Mouse (Mus musculus) hindbrain, postnatal 0 days (tissue): ENCODE data around the gene Fgfr2. TPM values are rescaled to one million over a fixed set of nuclear protein-coding genes. Genes with fewer than 3 reads are reported as not detected.

Experiments used
- ATAC-seq: fragments of 200-750 bp; cut with Nextera tagmentation; 2 replicates; pipeline ENCODE4 v1.8.0; 2017; ENCODE audit warnings: mild to moderate bottlenecking, moderate TSS enrichment, moderate library complexity
- DNase-seq: peaks from one replicate; pipeline ENCODE4 v3.0.0-alpha.2; 2015; ENCODE audit warnings: low spot score
- H3K27ac ChIP-seq: fragments of 300-500 bp; sonication (generic); 2 replicates; pipeline ENCODE4 v1.5.1; 2014; ENCODE audit warnings: mild to moderate bottlenecking
- H3K27me3 ChIP-seq: fragments of 300-500 bp; sonication (generic); 2 replicates; pipeline ENCODE4 v1.6.1; 2014; ENCODE audit warnings: low read length, mixed read lengths; ENCODE audit not compliant: insufficient read depth
- H3K36me3 ChIP-seq: fragments of 300-500 bp; sonication (generic); 2 replicates; pipeline ENCODE4 v1.6.1; 2014; ENCODE audit warnings: low read length, mixed read lengths; ENCODE audit not compliant: insufficient read depth
- H3K4me1 ChIP-seq: fragments of 300-500 bp; sonication (generic); 2 replicates; pipeline ENCODE4 v1.6.1; 2014; ENCODE audit warnings: antibody characterized with exemption, low read length, mixed read lengths; ENCODE audit not compliant: insufficient read depth
- H3K4me2 ChIP-seq: fragments of 300-500 bp; sonication (generic); 2 replicates; pipeline ENCODE4 v1.6.1; 2014; ENCODE audit warnings: low read depth, mild to moderate bottlenecking, low read length, moderate library complexity, mixed read lengths
- H3K4me3 ChIP-seq: fragments of 300-500 bp; sonication (generic); 2 replicates; pipeline ENCODE4 v1.5.1; 2014; ENCODE audit warnings: low read length
- H3K9ac ChIP-seq: fragments of 300-500 bp; sonication (generic); replicated peaks from 2 replicates; pipeline ENCODE4 v1.6.1; 2014; ENCODE audit warnings: mild to moderate bottlenecking, low read length, moderate library complexity, mixed read lengths
- H3K9me3 ChIP-seq: fragments of 300-500 bp; sonication (generic); 2 replicates; pipeline ENCODE4 v1.6.1; 2016; ENCODE audit warnings: low read length, mixed read lengths
- CTCF ChIP-seq: IDR thresholded peaks from 2 replicates; pipeline ENCODE4 v1.5.1; 2016; ENCODE audit warnings: antibody characterized with exemption, control low read depth, low read depth
- WGBS: fragments of 180-500 bp; shearing (Covaris S2); extraction: QIAGEN DNeasy Blood & Tissue Kit; methylation state at CpG from one replicate; pipeline ENCODE4 v1.1.7; 2014; 5-methylcytosine and 5-hydroxymethylcytosine counted together
- polyA plus RNA-seq: library from polyadenylated mRNA; unstranded; fragments of >200 nt; fragmentation: Nextera tagmentation; extraction: Ambion mirVana; gene quantifications from 2 replicates; pipeline ENCODE4 v1.2.1, GENCODE M21; 2015
- total RNA-seq: library from RNA; depleted of rRNA; stranded (reverse); fragments of >200 nt; gene quantifications from 2 replicates; pipeline ENCODE4 v1.2.3, GENCODE M21; 2014

Fgfr2 gene
- total and polyA plus RNA-seq, 2 experiments from 2014 or later, result 17.3 to 49.0 TPM

GRCm38 (mm10) chr7:130855681-130856080 lies 2267.5 kb downstream of the Fgfr2 start:
- H3K27me3 ChIP-seq, result no peaks in the 10 kb centered on the region
- no peak overlapping the region for H3K4me2 ChIP-seq
- TF ChIP-seq CTCF, result no peak
- no peak overlapping the region for H3K9ac ChIP-seq
- H3K9me3 ChIP-seq, result no peaks in the 10 kb centered on the region
- no peak overlapping the region for H3K4me3 ChIP-seq
- no peaks in the 10 kb centered on the region for H3K36me3 ChIP-seq
- DNase-seq (no peak), ATAC-seq (no peak)
- WGBS, result 26% methylated on average over 3 of the region's 3 CpGs
- H3K4me1 ChIP-seq, result peaks cover 2% of the 10 kb centered on the region; the same call in 1 of the 2 replicates
- H3K27ac ChIP-seq, result no peak overlapping the region

- Histone ChIP-seq H3K27me3 (no peaks in the 10 kb centered on the region), H3K4me2 (no peak overlapping the region), H3K9me3 (no peaks in the 10 kb centered on the region), H3K4me3 (no peak overlapping the region), H3K4me1 (no peaks in the 10 kb centered on the region), H3K27ac (no peak overlapping the region), H3K9ac (no peak overlapping the region), H3K36me3 (no peaks in the 10 kb centered on the region)
- ATAC-seq (no peak), DNase-seq (no peak)
- WGBS, result 69% methylated on average over 4 of the region's 4 CpGs
- no peak for TF ChIP-seq CTCF
These were observed 2268.4 kb downstream of the Fgfr2 start for GRCm38 (mm10) chr7:130854684-130855292.

GRCm38 (mm10) chr7:130847164-130847718 lies 2275.9 kb downstream of the Fgfr2 start:
- Histone ChIP-seq H3K27ac (no peak overlapping the region), H3K9me3 (no peaks in the 10 kb centered on the region), H3K4me1 (no peaks in the 10 kb centered on the region), H3K27me3 (no peaks in the 10 kb centered on the region), H3K4me2 (no peak overlapping the region), H3K9ac (no peak overlapping the region), H3K36me3 (no peaks in the 10 kb centered on the region), H3K4me3 (no peak overlapping the region)
- TF ChIP-seq CTCF, result no peak
- 86% methylated on average over 17 of the region's 17 CpGs for WGBS
- DNase-seq, result no peak
- ATAC-seq, result no peak

- Histone ChIP-seq H3K4me1 (peaks cover 23% of the 10 kb centered on the region), H3K27me3 (no peaks in the 10 kb centered on the region), H3K4me3 (no peak overlapping the region), H3K9me3 (no peaks in the 10 kb centered on the region), H3K27ac (no peak overlapping the region), H3K4me2 (no peak overlapping the region), H3K9ac (no peak overlapping the region), H3K36me3 (no peaks in the 10 kb centered on the region)
- no peak for ATAC-seq
- DNase-seq, result no peak
- 80% methylated on average over 12 of the region's 12 CpGs for WGBS
- no peak for TF ChIP-seq CTCF
These were observed 2283.6 kb downstream of the Fgfr2 start for GRCm38 (mm10) chr7:130839380-130840100.

- peak overlapping the region; percentile 71 for H3K27ac ChIP-seq
- no peak for TF ChIP-seq CTCF
- 33% methylated on average over 3 of the region's 3 CpGs for WGBS
- peaks cover 24% of the 10 kb centered on the region for H3K4me1 ChIP-seq
- no peak overlapping the region for H3K9ac ChIP-seq
- DNase-seq, result no peak
- H3K4me2 ChIP-seq, result no peak overlapping the region
- H3K36me3 ChIP-seq, result no peaks in the 10 kb centered on the region
- ATAC-seq, result no peak
- no peaks in the 10 kb centered on the region for H3K9me3 ChIP-seq
- no peaks in the 10 kb centered on the region for H3K27me3 ChIP-seq
- no peak overlapping the region for H3K4me3 ChIP-seq
These were observed 2284.5 kb downstream of the Fgfr2 start for GRCm38 (mm10) chr7:130838658-130839025.

GRCm38 (mm10) chr7:130837941-130838657 lies 2285.1 kb downstream of the Fgfr2 start:
- Histone ChIP-seq H3K9ac (no peak overlapping the region), H3K4me3 (no peak overlapping the region), H3K4me2 (no peak overlapping the region)

More at GRCm38 (mm10) chr7:130837941-130838657, 2285.1 kb downstream of the Fgfr2 start:
- Histone ChIP-seq H3K27ac (peak overlapping the region; percentile 71), H3K4me1 (peaks cover 24% of the 10 kb centered on the region), H3K36me3 (no peaks in the 10 kb centered on the region), H3K27me3 (no peaks in the 10 kb centered on the region), H3K9me3 (no peaks in the 10 kb centered on the region)
- ATAC-seq (peak; percentile 84), DNase-seq (peak; percentile 87)
- WGBS, result 9% methylated on average over 12 of the region's 12 CpGs
- peak; percentile 20; the same call in 1 of the 2 replicates for TF ChIP-seq CTCF
